Mouse (Mus musculus) embryo, embryonic 11.5 days (tissue): ENCODE measurements around the gene Rftn1.

ENCODE experiments used
- DNase-seq: peaks from one replicate; pipeline ENCODE4 v3.0.0-alpha.2; 2012; ENCODE audit warnings: low read depth, low spot score

The Rftn1 gene

DNA sequence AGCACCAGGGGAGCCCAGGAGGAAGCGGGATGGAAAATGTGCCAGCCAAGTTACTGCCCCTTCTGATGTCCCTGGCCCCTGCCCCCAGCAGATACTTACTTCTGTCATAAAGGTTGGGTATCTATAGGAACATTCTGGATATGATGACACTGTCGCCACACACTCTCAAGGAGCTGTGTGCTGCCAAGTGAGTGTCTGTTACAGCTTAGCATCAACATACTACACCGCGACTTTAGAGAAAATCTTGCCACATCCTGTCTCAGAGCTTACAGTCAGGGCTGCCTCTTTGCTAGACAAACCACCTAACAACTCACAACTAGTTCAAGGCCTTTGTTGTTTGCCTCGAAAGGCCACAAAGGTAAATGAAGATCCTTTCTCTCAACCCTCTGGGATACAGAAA is 96.4 kb downstream of the Rftn1 start:
- no peak for DNase-seq

GRCm38 (mm10) chr17:50093356-50093755 is 97.1 kb downstream of the Rftn1 start:
- DNase-seq = no peak

- no peak for DNase-seq
These were observed 97.6 kb downstream of the Rftn1 start for GRCm38 (mm10) chr17:50092848-50093247.

- no peak for DNase-seq
These were observed 98.6 kb downstream of the Rftn1 start for GRCm38 (mm10) chr17:50091829-50092228.

- no peak for DNase-seq
These were observed 100.7 kb downstream of the Rftn1 start for GRCm38 (mm10) chr17:50089725-50090124.

DNA sequence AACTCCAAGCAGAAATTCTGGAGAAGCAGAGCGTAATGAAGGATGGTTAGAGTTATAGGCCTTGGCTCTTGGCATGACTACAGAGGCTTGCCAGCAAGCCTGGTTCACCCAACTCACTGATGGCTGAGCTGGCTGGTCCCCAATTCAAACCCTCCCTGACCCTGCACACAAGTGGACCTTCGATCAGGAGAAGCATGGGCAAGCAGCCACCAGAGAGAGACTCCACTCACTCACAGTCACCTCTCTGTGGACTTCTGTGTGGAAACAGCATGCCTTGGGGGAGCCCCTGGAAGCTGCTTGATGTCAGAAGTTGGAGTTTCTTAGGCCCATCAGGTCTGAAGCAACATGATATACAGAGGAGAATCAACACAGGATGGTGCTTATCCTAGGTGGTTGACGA is 102.4 kb downstream of the Rftn1 start:
- DNase-seq = no peak

- no peak for DNase-seq
These were observed 103.6 kb downstream of the Rftn1 start for GRCm38 (mm10) chr17:50086887-50087286.

GRCm38 (mm10) chr17:50084721-50085120 is 105.8 kb downstream of the Rftn1 start:
- DNase-seq = no peak

- DNase-seq = no peak
These were observed 106.5 kb downstream of the Rftn1 start for GRCm38 (mm10) chr17:50083937-50084336.

GRCm38 (mm10) chr17:50082947-50083346 is 107.5 kb downstream of the Rftn1 start:
- no peak for DNase-seq

- no peak for DNase-seq
These were observed 108.8 kb downstream of the Rftn1 start for GRCm38 (mm10) chr17:50081647-50082046.

- DNase-seq = no peak
These were observed 109.5 kb downstream of the Rftn1 start for GRCm38 (mm10) chr17:50080991-50081390.

GRCm38 (mm10) chr17:50078749-50079148 is 111.7 kb downstream of the Rftn1 start:
- no peak for DNase-seq

DNA sequence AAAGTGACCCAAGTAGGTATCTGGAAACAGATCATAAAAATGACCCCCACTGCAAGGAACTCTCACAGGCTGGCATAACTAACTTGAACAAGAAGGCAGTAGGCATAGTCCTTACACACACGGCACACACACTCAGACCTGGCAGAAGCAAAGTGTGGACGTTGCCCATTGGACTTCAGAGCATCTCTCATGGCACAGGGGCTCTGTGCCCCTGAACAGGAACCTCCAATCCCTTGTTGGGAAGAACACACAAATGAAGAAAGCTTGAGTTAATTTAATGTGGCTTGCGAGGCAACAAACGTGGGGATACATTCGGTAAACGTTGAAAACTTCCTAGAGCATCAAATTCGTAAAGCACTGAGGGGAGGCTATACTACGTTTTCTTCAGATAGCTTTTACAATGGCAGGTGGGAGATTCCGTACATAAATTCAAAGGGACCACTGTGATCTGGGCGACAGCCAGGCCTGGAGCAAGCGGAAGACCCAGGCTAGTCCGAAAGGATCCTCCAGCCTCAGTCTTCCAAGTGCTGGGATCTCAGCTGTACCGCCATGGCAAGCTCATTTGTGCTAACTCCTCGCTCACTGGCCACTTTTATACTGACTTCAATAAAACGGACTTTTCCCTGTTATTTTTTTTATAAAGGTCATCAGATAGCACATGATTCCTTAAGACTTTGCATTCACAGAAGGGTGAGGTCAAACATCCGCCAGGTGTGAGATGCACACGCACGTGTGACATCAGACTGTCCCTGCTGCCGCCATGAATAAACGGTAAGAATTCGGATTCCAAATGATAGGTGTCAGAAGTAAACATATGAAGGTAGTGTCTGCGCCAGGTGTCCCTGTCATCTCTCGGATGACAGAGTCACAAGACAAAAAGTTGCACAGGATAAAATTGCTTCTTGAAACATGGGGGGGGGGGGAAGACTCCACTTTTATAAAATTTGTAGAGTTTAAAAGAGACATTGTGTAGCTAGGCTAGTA is 117.2 kb downstream of the Rftn1 start:
- no peak for DNase-seq

GRCm38 (mm10) chr17:50071602-50071988 is 118.9 kb downstream of the Rftn1 start:
- DNase-seq = no peak

- no peak for DNase-seq
These were observed 119.5 kb downstream of the Rftn1 start for GRCm38 (mm10) chr17:50070822-50071601.

GRCm38 (mm10) chr17:50069897-50070636 is 120.4 kb downstream of the Rftn1 start:
- no peak for DNase-seq

- DNase-seq = no peak
These were observed 121.3 kb downstream of the Rftn1 start for GRCm38 (mm10) chr17:50069205-50069604.

DNA sequence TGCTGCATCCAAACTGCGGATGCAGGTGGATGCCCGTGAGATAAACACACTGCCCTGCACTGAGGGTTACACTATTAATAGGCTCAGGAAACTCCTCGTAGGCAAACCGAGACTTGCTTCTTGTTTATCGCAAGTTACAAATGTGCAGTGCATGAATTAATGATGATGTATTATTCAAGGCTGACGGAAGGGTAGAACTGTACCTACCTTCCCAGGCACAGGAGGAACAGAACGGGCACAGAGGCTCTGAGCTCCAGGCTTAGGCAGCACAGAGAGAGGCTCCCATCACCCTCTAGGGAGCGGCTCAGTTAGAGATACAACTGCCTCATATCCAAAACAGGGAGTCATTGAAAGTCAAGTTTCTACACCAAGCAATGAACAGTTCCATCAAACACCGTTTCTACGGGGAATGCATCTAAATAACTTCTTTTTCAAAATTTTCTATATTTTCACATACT is 121.8 kb downstream of the Rftn1 start:
- DNase-seq = no peak

DNA sequence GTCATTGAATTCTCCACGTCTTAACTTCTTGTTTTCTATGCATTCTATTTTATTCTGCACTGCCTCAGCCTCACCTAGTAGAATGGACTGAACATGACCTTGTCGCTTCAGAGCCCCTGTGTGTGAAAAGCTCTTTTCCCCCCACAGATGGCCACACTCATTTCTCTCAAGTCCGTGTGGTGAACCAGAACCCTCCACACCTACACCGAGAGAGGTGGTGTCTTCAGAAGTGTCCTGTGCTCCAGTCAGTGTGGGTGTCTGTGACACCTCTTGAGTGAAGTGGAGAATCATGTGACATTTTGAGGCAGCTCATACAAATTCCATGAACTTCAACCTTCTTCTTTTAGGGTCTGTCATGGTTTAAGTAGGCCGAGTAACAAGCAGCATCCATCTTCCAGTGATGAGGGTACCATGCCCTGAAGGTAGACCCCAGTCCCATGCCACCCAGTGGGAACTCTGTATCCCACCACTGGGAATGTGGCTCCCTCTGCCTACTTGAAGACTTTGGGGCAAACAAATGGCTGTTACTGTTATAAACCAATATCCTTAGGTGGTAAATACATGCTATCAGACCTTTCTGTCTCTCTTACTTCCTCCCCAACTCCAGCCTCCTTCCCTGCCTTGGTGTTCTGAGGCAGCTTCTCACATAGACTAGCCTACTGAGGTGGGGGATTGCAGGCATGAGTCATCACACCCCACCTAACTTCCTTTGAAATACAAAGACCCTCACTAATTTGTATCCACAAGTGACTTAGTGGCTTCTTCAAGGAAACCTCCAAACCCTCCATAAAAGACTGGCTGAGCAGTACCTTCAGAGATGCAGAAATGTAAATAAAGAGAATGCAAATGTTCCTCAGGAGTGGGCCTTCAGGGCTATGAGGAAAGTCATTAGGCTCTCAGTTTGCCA is 122.4 kb downstream of the Rftn1 start:
- no peak for DNase-seq
